Mouse (Mus musculus): Measurements from ENCODE around the gene Retreg3. TPM values are rescaled to one million over a fixed set of nuclear protein-coding genes. Genes with fewer than 3 reads are reported as not detected.
"Not testable (repeated sequence)": the region's sequence is repeated elsewhere in the genome, so short reads cannot be mapped to it uniquely, and the experiment has no call there.

Retreg3 gene
- polyA plus RNA-seq, 1 experiment = 57.8 TPM

DNA sequence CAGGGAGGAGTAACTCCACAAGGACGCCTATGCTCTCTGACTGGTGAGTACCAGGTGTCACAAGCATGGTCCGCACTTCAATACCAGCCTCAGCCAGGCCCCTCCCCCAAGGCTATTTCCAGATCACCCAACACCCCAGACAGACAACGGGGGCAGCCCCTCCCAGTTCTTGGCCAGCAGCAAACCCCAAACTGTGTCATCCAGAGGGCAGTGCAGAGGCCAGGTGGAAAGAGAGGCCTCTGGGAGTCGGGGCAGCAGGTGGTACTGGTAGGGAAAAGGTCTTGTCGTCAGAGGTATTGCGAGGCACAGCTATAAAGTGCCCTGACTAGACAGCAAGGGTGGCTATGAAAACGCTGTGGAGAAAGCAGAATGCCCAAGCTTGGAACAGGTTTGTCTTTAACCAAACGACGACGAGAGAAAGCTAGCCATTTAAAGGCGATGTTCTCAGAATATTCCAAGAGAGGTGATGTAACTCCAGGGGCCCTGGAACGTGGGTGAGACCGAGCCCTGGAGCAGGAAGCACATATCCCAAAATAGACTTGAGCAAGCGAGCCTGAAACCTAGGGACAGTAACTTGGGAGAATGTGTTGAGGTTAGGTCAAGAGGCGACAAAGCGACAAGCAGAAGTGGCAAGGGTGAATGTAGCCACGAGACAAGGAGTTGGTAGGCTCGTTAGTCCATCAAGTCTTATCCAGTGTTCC lies 10.5 kb upstream of the Retreg3 start:
- no peak overlapping the region for H3K27ac ChIP-seq (ENCODE audit: insufficient read depth, low read length)
- WGBS = 60% methylated on average over 18 of the region's 18 CpGs

DNA sequence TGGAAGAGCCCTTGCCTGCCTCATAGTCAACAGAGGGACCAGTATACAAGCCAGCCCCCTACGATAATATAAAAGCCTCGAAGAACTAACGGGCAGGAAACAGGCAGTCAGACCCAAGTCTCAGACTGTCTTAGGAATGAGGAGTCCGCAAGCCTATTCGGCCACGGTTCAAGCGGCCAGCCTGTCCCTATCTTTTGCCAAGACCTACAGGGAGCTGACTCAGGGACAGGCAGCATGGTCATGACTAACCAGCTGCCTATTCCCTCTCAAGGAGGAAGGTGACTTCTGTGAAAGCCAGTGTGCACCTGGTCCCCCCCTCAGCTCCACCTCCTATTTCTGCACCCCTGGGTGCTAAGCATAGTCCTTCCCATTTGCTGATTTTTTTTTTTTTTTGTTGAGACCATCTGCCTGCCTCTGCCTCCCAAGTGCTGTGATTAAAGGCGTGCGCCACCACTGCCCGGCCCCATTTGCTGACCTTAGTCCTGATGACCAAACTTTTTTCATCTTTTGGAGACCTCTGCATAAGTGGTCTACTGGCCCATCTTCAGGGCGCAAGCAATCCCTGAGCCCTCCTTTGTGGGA lies 9.4 kb upstream of the Retreg3 start:
- Histone ChIP-seq H3K27me3 (ENCODE audit: control insufficient read depth, insufficient read depth, low read length) (no peaks in the 10 kb centered on the region), H3K27ac (ENCODE audit: insufficient read depth, low read length) (no peak overlapping the region), H3K4me3 (ENCODE audit: extremely low read depth, insufficient read depth, insufficient read length) (no peak overlapping the region), H3K36me3 (ENCODE audit: control insufficient read depth, insufficient read depth, low read length) (peaks cover 8% of the 10 kb centered on the region; the same call in 1 of the 2 replicates), H3K4me1 (ENCODE audit: control insufficient read depth, insufficient read depth, insufficient read length) (no peaks in the 10 kb centered on the region)
- 82% methylated on average over 11 of the region's 11 CpGs for WGBS
- DNase-seq (ENCODE audit: low read depth in 1 of 2, low spot score in 2 of 2) = no peak
- TF ChIP-seq POLR2A (IDR thresholded peaks at IDR 0.05; ENCODE audit: low read depth, low read length) (no peak), CTCF (IDR thresholded peaks at IDR 0.05; ENCODE audit: extremely low read depth, insufficient read depth, insufficient read length, insufficient replicate concordance) (no peak)

More for the DNA sequence above, 10.5 kb upstream of the Retreg3 start:
- no peaks in the 10 kb centered on the region for H3K27me3 ChIP-seq (ENCODE audit: control insufficient read depth, insufficient read depth, low read length)
- DNase-seq (ENCODE audit: low read depth in 1 of 2, low spot score in 2 of 2) = no peak
- TF ChIP-seq CTCF (IDR thresholded peaks at IDR 0.05; ENCODE audit: extremely low read depth, insufficient read depth, insufficient read length, insufficient replicate concordance) (no peak), POLR2A (IDR thresholded peaks at IDR 0.05; ENCODE audit: low read depth, low read length) (no peak)
- no peak overlapping the region for H3K4me3 ChIP-seq (ENCODE audit: extremely low read depth, insufficient read depth, insufficient read length)
- no peaks in the 10 kb centered on the region for H3K4me1 ChIP-seq (ENCODE audit: control insufficient read depth, insufficient read depth, insufficient read length)
- peaks cover 8% of the 10 kb centered on the region; the same call in 1 of the 2 replicates for H3K36me3 ChIP-seq (ENCODE audit: control insufficient read depth, insufficient read depth, low read length)

DNA sequence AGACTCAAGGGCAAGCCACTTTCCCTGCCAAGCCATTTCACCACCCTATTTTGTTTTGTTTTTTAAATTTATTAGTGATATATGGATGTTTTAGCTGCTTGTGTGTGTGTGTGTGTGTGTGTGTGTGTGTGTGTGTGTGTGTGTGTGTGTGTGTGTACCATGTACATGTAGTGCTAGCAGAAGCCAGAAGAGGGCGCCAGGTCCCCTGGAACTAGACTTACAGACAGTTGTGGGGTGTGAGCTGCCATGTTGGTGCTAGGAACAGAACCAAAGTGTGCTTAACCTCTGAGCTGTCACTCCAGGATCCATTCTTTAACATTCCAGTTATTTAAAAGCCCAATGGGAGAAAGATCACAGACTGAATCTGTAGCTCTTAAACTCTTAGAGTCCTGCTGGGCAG lies 7.4 kb upstream of the Retreg3 start:
- Histone ChIP-seq H3K36me3 (ENCODE audit: control insufficient read depth, insufficient read depth, low read length) (peaks cover 8% of the 10 kb centered on the region; the same call in 1 of the 2 replicates), H3K27ac (ENCODE audit: insufficient read depth, low read length) (no peak overlapping the region), H3K4me1 (ENCODE audit: control insufficient read depth, insufficient read depth, insufficient read length) (no peaks in the 10 kb centered on the region), H3K4me3 (ENCODE audit: extremely low read depth, insufficient read depth, insufficient read length) (no peak overlapping the region), H3K27me3 (ENCODE audit: control insufficient read depth, insufficient read depth, low read length) (no peaks in the 10 kb centered on the region)
- no peak for DNase-seq (ENCODE audit: low read depth in 1 of 2, low spot score in 2 of 2)
- WGBS = 100% methylated on average over 1 of the region's 1 CpGs
- TF ChIP-seq CTCF (IDR thresholded peaks at IDR 0.05; ENCODE audit: extremely low read depth, insufficient read depth, insufficient read length, insufficient replicate concordance) = no peak
- TF ChIP-seq POLR2A (IDR thresholded peaks at IDR 0.05; ENCODE audit: low read depth, low read length) = no peak

DNA sequence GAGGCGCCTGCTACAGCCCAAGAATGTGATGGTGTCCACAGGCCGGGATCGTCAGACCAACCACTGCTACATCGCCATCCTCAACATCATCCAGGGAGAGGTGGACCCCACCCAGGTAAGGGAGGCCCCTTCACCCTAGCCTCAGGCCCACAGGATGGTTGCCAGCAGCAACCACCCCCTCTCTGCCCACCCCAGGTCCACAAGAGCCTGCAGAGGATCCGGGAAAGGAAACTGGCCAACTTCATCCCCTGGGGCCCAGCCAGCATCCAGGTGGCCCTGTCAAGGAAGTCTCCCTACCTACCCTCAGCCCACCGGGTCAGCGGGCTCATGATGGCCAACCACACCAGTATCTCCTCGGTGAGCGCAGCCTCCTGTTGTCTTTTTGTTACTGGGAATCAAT lies 5.3 kb upstream of the Retreg3 start:
- H3K4me3 ChIP-seq (ENCODE audit: extremely low read depth, insufficient read depth, insufficient read length); H3K4me1 ChIP-seq (ENCODE audit: control insufficient read depth, insufficient read depth, insufficient read length); H3K36me3 ChIP-seq (ENCODE audit: control insufficient read depth, insufficient read depth, low read length); H3K27ac ChIP-seq (ENCODE audit: insufficient read depth, low read length); H3K27me3 ChIP-seq (ENCODE audit: control insufficient read depth, insufficient read depth, low read length); DNase-seq (ENCODE audit: low read depth in 1 of 2, low spot score in 2 of 2): not testable (repeated sequence)
- WGBS = 97% methylated on average over 9 of the region's 9 CpGs

DNA sequence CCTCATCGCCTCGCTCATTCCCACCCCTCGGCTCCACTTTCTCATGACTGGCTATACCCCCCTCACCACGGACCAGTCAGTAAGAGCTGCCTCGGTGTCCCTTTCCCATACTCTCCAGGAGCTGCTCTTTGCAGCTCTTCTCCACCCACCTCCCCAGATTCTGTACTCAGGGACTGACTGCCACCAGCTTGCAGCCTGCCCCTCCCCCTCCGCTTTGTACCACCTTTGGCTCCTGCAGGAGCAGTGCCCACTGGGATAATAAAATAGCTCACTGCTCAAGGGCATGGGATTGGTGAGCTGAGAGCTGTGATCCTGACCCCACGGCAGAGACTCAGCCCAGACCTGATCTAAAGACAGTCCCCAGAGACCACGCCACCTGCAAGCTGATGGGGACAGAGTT lies 4.8 kb upstream of the Retreg3 start:
- not testable (repeated sequence) for H3K4me1 ChIP-seq (ENCODE audit: control insufficient read depth, insufficient read depth, insufficient read length); DNase-seq (ENCODE audit: low read depth in 1 of 2, low spot score in 2 of 2); H3K27me3 ChIP-seq (ENCODE audit: control insufficient read depth, insufficient read depth, low read length); H3K27ac ChIP-seq (ENCODE audit: insufficient read depth, low read length); H3K36me3 ChIP-seq (ENCODE audit: control insufficient read depth, insufficient read depth, low read length); H3K4me3 ChIP-seq (ENCODE audit: extremely low read depth, insufficient read depth, insufficient read length)
- WGBS = 93% methylated on average over 8 of the region's 8 CpGs

DNA sequence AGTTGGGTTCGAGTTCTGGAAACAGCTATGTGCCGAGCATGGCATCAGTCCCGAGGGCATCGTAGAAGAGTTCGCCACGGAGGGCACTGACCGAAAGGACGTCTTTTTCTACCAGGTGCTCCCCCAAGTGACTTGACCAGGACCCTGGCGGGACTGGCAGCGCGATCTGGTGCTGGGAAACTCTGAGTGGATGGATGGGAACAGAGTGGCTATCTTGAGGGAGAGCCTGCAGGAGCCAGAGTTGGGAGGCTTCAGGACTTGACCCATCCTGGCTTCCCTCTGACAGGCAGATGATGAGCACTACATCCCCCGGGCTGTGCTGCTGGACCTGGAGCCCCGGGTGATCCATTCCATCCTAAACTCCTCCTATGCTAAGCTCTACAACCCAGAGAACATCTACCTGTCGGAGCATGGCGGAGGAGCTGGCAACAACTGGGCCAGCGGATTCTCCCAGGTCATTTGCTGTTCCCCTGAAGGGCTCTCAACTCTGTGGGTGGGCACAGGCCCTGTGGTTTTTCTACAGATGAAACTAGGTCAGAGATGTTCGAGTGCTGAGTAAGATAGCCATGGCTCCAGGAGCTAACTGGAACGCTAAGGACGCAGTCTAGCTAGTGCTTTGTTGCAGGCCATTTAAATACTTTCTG lies 974 bp upstream of the Retreg3 start:
- Histone ChIP-seq H3K4me3 (ENCODE audit: extremely low read depth, insufficient read depth, insufficient read length) (peak overlapping the region; percentile 72; the same call in 1 of the 2 replicates), H3K36me3 (ENCODE audit: control insufficient read depth, insufficient read depth, low read length) (peaks cover 2% of the 10 kb centered on the region), H3K27ac (ENCODE audit: insufficient read depth, low read length) (peak overlapping the region; percentile 66; the same call in 1 of the 2 replicates), H3K27me3 (ENCODE audit: control insufficient read depth, insufficient read depth, low read length) (no peaks in the 10 kb centered on the region), H3K4me1 (ENCODE audit: control insufficient read depth, insufficient read depth, insufficient read length) (peaks cover 16% of the 10 kb centered on the region)
- WGBS = 29% methylated on average over 19 of the region's 19 CpGs
- TF ChIP-seq CTCF (IDR thresholded peaks at IDR 0.05; ENCODE audit: extremely low read depth, insufficient read depth, insufficient read length, insufficient replicate concordance) = no peak
- no peak for TF ChIP-seq POLR2A (IDR thresholded peaks at IDR 0.05; ENCODE audit: low read depth, low read length)
- no peak for DNase-seq (ENCODE audit: low read depth in 1 of 2, low spot score in 2 of 2)
